Mouse (Mus musculus) megakaryocyte, adult 5-6 weeks (primary cell): ENCODE results near the gene Gm21118. TPM values are rescaled to one million over a fixed set of nuclear protein-coding genes. Genes with fewer than 3 reads are reported as not detected.
"Not testable (repeated sequence)": the region's sequence is repeated elsewhere in the genome, so short reads cannot be mapped to it uniquely, and the experiment has no call there.

Source experiments
- ATAC-seq: 2 replicates; pipeline ENCODE4 v1.8.0; 2016; ENCODE audit warnings: mild to moderate bottlenecking, inconsistent platforms; ENCODE audit not compliant: poor library complexity, severe bottlenecking
- total RNA-seq, 2 experiments: library from RNA; stranded (forward) in 1 of 2; stranded (reverse) in 1 of 2; fragments of 153-499, 151-499 nt in 1 of 2; fragments of 221-1000, 200-1000 nt in 1 of 2; gene quantifications; 2 replicates each; pipeline versions ENCODE4 v1.2.3 to v1.2.4; 2015 to 2017

Gene Gm21118
- not detected in 2 replicates for total RNA-seq (2015)
- not detected in 2 replicates for total RNA-seq (2017)

DNA sequence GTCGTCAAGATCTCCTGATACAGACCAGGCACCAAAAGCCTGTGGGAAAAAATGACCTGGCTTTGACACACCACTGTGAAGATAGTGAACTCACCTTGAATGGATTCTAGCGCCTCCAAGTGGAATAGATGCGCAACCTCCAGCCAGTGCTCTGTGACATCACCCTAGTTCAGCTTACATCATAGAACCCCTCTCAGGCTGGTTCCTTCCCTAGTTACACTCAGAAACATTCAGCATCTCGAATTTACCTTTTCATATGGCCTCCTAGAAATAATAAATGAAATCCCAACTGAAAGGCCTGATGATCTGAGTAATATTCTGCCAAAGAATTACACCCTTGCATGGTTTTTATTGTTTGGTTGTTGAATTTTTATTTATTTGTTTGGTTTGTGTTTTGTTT, at the start of gene Gm21118:
Gm21118 (minus strand) TSS at position 101 of the 400 bp plus-strand sequence.
- ATAC-seq, result not testable (repeated sequence)

DNA sequence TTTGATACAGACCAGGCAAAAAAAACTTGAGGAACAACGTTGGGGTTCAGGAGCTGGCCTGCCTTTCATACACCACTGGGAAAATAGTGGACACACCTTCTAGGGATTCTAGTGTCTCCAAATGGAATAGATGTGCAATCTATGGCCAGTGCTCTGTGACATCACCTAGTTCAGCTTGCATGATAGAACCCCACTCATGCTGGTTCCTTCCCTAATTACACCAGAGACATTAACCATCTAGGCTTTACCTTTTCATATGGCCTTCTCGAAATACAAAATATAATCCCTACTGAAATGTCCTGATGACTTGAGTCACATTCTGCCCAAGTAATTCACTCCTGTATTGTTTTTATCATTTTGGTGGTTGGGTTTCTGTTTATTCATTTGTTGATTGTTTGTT, 29.7 kb upstream of the Gm21118 start, which contains the start of the genes Gm29423 and Gm29644:
Gm29423 (minus strand) TSS at position 101 of the 400 bp plus-strand sequence.
Gm29644 (minus strand) TSS at position 157 of the 400 bp plus-strand sequence.
- ATAC-seq, result not testable (repeated sequence)

Other genes with a start within 250 kb of the Gm21118 start
- gene Gm29423, start 29.6 kb upstream of the Gm21118 start, total RNA-seq (2015), result not detected in 2 replicates
- not detected in 2 replicates for gene Gm29423, start 29.6 kb upstream of the Gm21118 start, total RNA-seq (2017)
- gene Gm29644, start 29.7 kb upstream of the Gm21118 start, total RNA-seq (2015), result not detected in 2 replicates
- not detected in 2 replicates for gene Gm29644, start 29.7 kb upstream of the Gm21118 start, total RNA-seq (2017)
- gene Gm20888, start 168.2 kb upstream of the Gm21118 start, total RNA-seq (2015), result not detected in 2 replicates
- gene Gm20888, start 168.2 kb upstream of the Gm21118 start, total RNA-seq (2017), result not detected in 2 replicates